Mouse (Mus musculus) embryo, embryonic 10.5 days (tissue): ENCODE data around the gene Usp42.

ENCODE experiments used
- DNase-seq: peaks from one replicate; pipeline ENCODE4 v3.0.0-alpha.2; 2015; ENCODE audit warnings: low spot score

The Usp42 gene

DNA sequence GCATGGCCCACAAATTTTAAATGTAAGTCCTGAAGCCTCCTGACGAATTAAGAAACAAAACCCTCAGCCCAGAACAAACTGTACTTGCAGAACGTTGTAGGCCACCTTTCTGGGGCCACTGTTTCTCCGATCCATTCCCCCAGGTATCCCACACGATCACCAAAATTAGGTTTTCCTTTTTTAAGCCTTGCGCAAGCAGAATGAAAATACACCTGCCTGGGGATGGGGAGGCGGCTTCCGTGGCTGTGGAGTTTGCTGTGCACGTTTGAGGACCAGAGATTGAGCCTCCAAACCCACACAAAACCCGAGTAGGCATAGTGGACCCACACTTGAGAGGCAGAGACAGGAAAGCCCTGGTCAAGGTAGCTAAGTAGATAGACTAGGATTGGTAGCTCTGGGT is 41.7 kb downstream of the Usp42 start:
- DNase-seq, result no peak

DNA sequence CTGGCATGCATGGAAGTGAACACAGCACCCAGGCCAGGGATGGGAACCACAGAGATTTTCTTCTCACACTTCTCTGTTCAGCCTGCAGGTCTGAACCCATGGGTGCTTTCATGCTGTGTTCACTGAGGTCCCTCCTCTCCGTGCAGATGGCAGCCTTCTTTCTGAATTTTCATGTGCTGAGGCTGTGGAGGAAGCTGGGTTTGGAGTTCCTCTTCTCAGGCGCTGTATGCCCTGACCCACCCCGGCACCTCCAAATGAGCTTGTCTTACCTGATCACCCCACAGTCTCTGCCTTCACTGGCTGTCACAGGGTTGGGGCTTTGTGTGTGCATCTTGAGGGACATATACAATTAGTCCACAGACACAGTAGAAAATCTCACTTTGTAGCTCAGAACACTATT is 44.5 kb downstream of the Usp42 start:
- no peak for DNase-seq

DNA sequence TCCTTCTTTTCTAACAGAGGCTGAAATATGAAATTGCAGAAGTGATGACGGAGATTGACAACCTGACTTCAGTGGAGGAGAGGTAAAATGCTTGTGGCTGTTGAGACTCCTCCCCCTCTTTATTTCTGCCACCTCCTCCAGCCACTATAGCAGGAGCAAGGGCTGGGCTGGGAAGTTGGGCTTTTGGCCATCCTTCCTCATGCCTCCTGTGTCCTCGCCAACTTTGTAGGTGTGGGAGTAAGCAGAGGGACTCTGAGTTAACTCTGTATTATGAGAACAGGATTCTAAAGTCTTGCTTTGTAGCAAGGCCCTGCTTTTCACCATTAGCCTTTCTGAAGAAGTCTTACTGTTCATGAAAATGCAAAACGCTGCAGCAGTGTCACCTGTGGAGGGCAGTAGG is 45.6 kb downstream of the Usp42 start:
- no peak for DNase-seq

DNA sequence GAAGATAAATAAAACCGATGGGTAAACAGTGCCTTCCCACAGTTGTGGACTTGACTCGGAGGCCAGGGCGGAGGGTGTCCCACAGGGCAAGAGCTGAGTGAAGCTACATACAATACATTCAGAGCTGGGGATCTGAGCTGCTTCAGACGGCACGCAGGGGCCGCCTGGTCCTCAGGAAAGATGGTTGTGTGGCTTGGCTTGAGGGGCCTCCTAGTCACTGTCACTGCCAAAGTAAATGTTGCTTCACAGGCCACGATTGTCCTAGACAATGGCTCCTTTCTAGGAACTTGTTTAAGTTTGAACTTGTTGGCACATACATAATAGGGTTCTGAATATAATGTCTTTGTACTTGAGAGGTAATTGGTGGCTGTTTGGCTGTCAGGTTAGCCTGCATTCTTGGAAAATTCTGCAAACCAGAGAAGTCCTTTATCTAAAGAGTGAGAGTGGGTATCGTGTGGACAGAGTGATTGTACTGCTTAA is 47.1 kb downstream of the Usp42 start:
- DNase-seq, result no peak

DNA sequence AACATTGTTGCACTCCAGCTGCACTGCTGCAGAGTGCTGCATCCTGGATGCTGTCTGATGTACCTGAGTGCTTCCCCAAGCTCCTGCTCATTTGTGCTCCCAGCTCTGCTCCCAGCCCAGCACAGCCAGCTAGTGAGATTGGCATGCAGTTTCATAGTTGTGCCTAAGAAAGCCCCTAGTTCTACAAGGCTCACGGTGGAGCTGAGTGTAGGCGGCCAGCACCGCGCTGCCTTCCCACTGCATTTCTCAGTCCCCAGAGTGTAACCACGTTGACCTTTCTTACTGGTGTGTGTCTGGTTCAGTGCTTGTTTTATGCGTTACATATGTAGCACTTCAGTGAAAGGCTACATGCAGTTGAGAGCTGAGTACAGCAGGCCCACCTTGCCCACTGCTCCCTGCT is 48.4 kb downstream of the Usp42 start:
- no peak for DNase-seq

DNA sequence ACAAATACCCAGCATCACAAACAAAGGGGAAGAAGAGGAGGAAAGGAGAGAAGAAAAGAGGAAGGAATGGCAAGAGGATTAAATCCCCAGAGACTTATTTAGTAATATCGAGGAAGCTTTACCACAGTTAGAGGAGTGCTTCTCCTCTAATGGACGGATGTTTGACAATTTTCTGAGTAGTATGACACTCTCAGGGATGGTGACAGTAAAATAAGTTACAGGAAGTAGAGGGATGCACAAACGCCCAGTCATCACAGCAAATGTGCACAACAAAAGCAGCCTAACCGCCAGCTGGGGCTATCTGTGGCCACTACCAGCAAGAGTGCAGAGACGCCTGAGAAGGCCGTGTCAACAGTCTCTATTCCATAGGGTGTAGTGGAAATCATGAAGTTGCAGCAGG is 52.4 kb downstream of the Usp42 start:
- no peak for DNase-seq

DNA sequence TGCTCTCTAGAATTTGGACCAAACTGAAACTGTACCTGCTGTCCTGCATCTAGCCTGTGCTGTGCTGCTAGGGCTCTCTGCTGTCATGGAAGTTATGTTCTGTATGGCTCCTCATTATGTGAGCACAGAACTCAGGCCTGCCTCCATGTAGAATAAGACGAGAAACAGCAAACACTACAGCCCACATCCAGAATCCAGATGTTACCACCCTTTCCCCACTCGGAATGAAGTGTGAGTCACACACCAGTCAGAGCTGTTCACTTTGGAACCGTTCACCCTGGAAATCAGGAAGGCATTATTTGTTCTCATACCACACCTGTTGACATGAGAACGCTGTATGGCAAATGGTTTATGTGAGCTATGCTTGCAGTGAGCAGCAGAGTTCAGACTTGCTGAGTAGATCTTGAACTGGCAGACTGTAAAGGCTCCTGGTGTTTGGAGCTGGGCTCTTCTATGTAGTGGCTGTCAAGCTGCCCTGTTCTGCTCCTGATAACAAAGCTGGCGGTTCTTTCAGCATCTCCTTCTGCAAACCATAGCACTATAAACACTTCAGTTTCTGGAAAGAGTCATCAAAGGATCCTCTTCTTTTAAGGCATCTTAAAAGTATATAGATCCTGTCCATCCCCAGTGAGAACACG is 53.3 kb downstream of the Usp42 start:
- DNase-seq, result no peak

DNA sequence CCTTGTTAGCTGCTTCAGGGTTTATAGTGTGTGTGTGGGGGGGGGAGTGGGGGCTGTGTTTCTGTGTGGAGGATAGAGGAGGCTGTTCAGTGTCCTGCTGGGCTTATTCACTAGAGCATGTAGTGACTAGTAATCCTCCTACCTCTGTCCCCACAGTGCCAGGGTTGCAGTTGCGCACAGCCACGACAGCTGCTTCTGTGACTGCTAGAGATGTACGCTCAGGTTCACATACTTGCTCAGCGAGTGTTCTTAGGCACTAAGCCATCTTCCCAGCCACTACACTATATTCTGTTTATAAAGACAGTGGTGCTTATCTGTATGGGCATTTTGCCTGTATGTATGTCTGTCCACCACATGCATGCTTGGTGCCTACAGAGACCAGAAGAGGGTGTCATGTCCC is 54.7 kb downstream of the Usp42 start:
- DNase-seq, result no peak

DNA sequence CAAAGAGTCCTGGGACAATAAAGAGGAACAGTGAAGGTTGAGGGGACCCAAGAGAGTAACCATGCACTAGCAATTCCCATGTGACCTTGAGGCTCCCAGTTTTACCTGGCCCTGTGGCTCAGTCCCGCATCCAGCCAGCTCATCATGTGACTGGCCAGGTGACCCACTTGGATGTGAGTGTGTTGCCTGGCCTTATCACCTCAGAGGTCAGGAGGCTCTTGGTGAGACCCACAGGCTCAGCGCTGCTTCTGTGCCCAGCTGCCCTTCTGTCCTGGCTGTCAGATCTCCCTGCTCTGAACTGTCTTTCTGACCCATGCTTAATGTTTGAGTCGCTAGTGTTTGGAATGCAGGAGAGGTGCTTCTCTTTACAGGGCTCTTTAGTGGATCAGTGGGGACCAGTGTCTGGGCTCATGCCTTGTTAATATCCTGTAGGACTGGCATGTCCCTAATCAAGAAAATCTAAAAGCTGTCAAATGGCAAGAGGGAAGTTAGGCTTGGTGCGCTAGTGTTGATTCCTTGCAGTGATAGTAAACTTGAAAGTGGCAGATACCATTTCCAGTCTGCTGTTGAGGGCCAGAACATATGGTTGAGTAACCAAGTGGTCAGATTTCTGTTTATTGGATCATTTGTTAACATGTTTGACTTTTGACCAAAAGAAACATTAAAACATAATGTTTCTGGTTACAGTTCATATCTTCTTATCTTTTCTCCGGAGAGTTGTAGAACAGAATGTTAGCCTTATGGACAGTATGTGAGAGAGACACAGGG is 55.7 kb downstream of the Usp42 start:
- no peak for DNase-seq

DNA sequence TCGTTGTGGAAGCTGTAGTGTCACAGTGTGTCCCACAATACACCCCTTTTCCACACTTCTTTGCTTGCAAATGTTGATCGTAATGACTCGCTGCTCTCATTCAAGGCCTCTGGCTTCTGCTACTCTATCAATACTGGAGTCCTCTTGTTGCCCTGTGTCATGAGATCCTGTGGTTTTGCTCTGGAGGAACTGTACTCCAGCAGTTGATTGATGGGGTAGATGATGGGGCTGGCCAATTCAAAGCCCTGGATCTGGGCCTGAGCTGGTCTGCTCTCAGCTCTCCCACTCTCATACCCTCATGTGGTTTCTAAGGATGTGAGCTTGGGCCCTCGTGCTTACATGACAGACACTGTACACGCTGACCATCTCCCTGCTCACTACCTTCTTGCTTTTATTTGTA is 57.5 kb downstream of the Usp42 start:
- no peak for DNase-seq

DNA sequence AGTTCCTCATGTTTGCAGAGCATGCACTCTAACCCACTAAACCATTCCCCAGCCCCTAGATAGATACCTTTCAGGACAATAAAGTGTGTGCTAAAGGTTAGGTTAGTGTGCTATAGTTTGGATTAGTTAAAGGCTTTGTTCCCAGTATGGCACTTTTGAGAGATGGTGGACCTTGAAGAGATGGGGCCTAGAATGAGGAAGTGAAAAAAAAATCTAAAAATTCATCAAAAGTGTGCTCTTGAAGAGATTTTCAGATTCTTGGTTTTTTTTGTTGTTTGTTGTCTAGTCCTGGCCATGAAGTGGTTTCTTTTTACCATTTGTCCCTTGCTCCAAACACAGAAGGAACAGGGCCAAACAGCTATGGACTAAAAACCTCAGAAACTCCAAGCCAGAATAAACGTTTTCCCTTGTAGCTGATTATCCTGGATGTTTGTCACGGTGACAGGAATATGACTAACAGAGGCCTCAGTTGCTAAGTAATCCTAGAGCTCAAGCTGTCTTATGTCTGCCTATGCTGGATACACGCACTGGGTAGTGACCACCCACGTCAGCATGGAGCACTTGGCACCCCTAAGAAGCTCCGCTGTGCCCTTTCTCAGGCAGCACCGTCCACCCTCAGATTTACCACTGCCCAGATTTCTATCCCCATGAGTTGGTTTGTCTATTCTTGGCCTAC is 61.2 kb downstream of the Usp42 start:
- no peak for DNase-seq

DNA sequence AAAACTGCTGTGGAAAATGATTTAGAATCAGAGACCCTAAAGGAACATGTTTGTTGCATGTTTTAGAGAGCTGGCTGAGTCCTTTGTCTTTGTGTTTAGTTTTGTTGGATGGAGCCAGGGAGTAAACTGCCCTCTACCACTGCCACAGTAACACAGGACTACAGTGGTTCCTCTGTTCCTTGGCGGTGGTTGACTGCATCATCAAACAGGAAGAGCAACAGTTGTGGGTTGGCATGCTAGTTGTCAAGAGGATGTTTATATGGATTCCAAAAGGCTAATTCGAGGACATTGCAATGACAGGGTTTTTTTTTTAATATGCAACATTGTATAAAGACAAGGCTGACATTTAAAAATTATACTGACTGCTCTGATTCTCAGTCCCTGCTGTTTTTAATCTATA is 62.2 kb downstream of the Usp42 start:
- DNase-seq, result no peak

DNA sequence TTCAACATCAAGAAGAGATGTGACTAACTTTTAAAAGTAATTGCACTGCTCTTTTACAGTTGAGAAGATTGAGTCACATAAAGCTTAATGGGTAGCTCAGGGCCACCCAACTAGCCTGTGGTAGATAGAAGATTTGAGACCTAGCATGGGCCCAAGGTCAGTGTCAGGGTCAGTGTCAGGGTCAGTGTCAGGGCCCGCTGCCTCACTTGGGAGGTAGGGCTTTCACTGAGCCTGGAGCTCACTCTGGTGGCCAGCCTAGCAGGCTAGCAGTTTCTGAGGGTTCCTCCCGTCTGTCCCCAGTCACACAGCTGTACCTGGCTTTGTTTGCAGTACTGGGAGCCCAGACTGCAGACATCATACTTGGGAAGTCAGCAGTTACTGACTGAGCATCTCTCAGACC is 62.7 kb downstream of the Usp42 start:
- DNase-seq, result no peak

DNA sequence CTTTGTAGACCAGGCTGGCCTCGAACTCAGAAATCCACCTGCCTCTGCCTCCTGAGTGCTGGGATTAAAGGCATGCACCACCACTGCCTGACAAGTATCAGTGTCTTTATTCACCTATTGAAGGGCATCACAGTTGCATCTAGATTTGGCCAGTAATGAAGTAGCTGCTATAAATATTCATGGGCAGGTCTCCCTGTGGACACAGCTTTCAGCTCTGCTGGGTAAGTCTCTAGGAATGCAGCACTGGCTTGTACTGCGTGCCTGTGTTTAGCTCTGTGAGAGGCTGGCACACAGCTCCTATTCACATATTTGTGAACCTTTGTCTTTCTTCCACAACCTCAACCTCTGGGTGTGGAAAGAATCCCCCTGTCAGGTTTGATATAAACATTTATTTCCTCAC is 63.2 kb downstream of the Usp42 start:
- DNase-seq, result no peak

DNA sequence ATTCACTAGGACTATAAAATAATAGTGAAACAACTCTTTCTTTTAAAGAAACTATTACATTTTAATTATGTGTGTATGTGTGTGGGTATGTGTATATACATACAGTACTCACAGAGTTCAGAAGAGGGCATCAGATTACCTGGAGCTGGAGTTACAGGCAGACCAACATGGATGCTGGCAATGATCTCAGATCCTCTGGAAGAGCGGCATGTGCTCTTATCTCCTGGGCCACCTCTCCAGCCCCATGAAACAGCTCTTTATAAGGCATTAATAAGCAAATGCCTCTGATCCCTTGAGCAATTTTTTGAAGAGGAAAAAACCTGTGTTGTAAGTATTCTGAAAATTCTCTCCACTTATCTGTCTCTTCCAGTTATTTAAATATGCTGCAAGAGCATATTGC is 66.1 kb downstream of the Usp42 start:
- DNase-seq, result no peak

DNA sequence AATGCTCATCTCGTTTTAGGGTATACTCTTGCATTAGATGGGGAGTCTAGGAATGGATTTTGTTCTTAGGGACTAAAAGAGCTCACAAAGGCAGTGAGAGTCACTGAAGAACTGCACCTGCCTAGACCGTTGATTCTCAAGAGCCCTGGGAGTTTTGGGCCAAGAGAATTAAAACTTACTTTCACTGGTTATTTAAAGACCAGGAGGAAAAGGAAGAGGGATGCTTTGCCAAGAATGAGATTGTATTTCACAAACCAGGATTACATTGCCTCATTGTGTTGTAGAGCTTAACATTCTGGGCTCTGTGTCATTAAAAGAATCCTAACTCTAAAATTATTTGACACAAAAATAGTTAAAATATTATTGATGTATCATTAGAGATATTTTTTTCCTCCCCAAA is 66.5 kb downstream of the Usp42 start:
- DNase-seq, result no peak

DNA sequence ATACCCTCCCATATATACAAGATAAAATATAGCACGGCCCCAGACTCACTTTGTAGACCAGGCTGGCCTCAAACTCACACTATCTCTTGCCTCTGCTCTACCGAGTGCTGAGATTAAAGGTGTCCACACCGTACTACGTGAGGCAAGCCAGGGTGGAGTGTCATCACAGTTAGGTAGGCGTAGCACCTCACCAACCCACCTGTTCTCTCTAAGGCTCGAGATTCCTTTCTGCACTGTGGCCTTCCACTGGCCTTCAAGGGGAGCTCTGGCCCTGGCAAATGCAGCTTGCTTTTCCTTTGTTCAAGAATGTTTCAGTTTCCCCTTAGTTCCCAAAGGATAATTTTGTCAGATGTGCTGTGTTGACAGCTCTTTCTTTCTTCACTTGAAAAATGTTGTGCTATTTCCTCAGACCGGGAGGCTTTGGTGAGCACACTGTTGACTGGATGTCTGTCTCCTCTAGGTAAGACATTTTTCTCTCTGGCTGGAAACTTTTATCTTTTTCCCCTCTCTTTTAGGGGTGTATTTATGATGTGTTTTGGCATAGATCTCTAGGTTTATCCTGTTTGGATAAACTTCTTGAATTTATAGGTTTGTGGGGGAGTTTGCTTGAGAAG is 68.9 kb downstream of the Usp42 start:
- no peak for DNase-seq
